Mouse (Mus musculus): ENCODE results near the gene Rab4a.

- no peak for TF ChIP-seq CTCF (IDR thresholded peaks at IDR 0.05; ENCODE audit: low read depth)
- no peak for TF ChIP-seq EP300 (IDR thresholded peaks at IDR 0.05; ENCODE audit: low read depth)
Observed at GRCm38 (mm10) chr8:123799434-123799833, 6.4 kb upstream of the Rab4a start.
